Mouse (Mus musculus): ENCODE data around the gene Sacm1l. TPM values are rescaled to one million over a fixed set of nuclear protein-coding genes. Genes with fewer than 3 reads are reported as not detected.

Gene Sacm1l
- polyA plus RNA-seq, 2 experiments = 9.9 to 25.8 TPM

DNA sequence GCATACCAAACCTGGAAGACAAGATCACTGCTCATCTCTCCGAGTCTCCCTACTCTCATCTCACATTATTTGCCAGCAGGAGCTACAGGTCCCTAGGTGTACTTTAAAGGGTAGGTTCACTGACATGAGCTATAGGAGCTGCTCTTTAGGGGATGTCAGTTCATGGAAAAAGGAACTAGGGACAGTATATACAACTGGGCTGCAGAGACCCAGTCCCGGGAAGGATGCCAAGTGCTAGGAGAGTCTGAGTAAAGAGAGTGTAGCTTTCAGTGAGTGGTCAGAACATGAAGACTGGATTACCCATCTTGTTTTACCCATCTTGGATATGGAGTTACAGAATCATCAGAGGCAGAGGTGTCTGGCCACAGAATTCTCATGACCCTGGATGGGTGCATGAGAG lies 67.8 kb downstream of the Sacm1l start:
- WGBS (ENCODE audit: insufficient replicate concordance) = 70% methylated on average over 2 of the region's 2 CpGs
- Histone ChIP-seq H3K4me1 (replicated peaks; ENCODE audit: control insufficient read depth in 2 of 2, insufficient read depth in 2 of 2, low read length in 1 of 2) (no peaks in the 10 kb centered on the region), H3K9ac (replicated peaks) (no peak overlapping the region), H3K9me3 (ENCODE audit: control insufficient read depth, low read length) (no peaks in the 10 kb centered on the region), H3K4me3 (ENCODE audit: insufficient read depth in 1 of 2, low read depth in 2 of 2, low read length in 2 of 2) (no peak overlapping the region), H3K36me3 (replicated peaks; ENCODE audit: control insufficient read depth, insufficient read depth, low read depth) (no peaks in the 10 kb centered on the region; the same call in 1 of the 2 replicates), H3K27me3 (ENCODE audit: control insufficient read depth, insufficient read depth, low read length) (no peaks in the 10 kb centered on the region), H3K4me2 (ENCODE audit: low read depth) (no peak overlapping the region), H3K27ac (no peak overlapping the region)
- no peak for DNase-seq (ENCODE audit: low read depth in 3 of 3, low spot score in 3 of 3)
- TF ChIP-seq EP300 (IDR thresholded peaks at IDR 0.05; ENCODE audit: low read depth) = no peak
- TF ChIP-seq CTCF (IDR thresholded peaks at IDR 0.05; ENCODE audit: low read depth) = no peak
- ATAC-seq (ENCODE audit: insufficient read depth) = no peak

DNA sequence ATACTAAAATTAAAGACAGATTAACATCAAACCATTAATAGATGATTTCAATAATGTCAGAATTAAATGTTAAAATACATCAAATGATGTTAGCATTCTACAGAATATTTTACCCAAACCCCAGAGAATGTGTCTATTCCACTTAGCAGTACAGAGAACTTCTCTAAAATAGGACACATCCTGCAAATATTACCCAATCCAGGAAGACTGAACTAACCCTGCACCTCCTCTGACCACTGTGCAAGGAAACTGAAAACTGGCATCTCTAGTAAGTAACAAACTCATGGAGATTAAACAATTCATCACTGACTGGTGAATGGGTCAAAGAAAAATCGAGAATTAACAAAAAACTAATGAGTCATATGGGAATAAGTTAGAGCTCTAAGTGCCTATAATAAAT lies 72.0 kb downstream of the Sacm1l start:
- Histone ChIP-seq H3K4me1 (replicated peaks; ENCODE audit: control insufficient read depth in 2 of 2, insufficient read depth in 2 of 2, low read length in 1 of 2) (no peaks in the 10 kb centered on the region), H3K27me3 (ENCODE audit: control insufficient read depth, insufficient read depth, low read length) (no peaks in the 10 kb centered on the region), H3K36me3 (replicated peaks; ENCODE audit: control insufficient read depth, insufficient read depth, low read depth) (no peaks in the 10 kb centered on the region), H3K9ac (replicated peaks) (no peak overlapping the region), H3K9me3 (ENCODE audit: control insufficient read depth, low read length) (no peaks in the 10 kb centered on the region), H3K4me2 (ENCODE audit: low read depth) (no peak overlapping the region), H3K27ac (no peak overlapping the region), H3K4me3 (ENCODE audit: insufficient read depth in 1 of 2, low read depth in 2 of 2, low read length in 2 of 2) (no peak overlapping the region)
- no peak for ATAC-seq (ENCODE audit: insufficient read depth)
- no peak for TF ChIP-seq EP300 (IDR thresholded peaks at IDR 0.05; ENCODE audit: low read depth)
- no peak for TF ChIP-seq CTCF (IDR thresholded peaks at IDR 0.05; ENCODE audit: low read depth)
- 34% methylated on average over 1 of the region's 1 CpGs for WGBS (ENCODE audit: insufficient replicate concordance)
- DNase-seq (ENCODE audit: low read depth in 3 of 3, low spot score in 3 of 3) = no peak

DNA sequence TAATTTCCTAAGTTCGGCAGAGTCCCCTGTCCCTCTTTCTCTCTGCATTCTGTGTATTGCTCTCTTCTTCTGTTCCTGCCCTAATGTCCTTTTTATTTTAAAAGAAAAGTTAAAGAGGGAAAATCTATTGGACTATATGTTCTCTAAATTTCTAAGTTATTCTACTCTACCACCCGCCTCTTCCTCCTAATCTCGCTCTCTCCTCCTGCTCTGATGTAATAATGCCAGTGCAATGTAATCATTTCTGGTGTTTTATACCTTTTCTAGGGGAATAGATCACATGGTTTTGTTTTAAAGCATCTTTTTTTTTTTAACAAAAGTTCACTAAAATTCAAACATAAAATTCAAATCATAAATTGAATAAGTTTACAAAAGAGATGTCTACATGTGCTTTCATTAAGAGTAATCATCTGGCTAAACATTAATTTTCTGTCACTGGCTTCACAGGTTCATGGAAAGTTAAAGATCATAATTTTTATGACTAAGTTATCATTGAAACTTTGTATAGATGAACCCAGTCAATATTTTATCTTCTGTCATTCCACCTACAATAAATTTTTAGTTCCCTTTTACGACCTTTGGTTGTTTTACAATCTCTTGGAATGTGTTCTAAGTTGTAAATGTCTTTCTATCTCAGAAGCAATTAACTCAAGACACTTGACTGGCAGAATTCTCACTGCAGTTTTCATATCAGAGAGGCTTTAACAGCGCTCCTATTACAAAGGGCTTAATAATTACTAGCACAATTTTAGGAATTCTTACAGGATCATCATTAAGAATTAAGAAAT lies 90.9 kb downstream of the Sacm1l start:
- 66% methylated on average over 5 of the region's 5 CpGs for WGBS (ENCODE audit: insufficient replicate concordance)
- no peak for ATAC-seq (ENCODE audit: insufficient read depth)
- TF ChIP-seq EP300 (IDR thresholded peaks at IDR 0.05; ENCODE audit: low read depth) (no peak), CTCF (IDR thresholded peaks at IDR 0.05; ENCODE audit: low read depth) (no peak)

DNA sequence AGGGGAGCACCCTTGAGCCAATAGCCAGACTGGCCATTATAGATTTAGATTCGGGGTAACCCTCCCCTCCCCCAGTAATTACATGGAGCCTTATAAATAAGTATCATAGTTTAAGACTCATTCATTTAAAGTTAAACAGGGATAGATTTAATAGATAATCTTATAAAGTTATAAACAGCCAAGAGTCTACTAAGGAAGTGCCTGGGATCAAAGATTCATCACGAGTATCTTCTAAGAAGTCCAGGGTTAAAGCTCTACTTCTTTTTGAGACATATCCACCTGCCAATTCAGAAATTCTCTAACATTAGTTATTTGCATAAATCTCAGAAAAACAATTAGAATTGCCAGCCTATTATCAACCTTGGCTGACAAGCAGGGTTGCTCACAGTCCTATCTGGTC lies 95.2 kb downstream of the Sacm1l start:
- no peak for DNase-seq (ENCODE audit: low read depth in 3 of 3, low spot score in 3 of 3)
- Histone ChIP-seq H3K4me3 (ENCODE audit: insufficient read depth in 1 of 2, low read depth in 2 of 2, low read length in 2 of 2) (no peak overlapping the region), H3K27ac (no peak overlapping the region), H3K9me3 (ENCODE audit: control insufficient read depth, low read length) (no peaks in the 10 kb centered on the region), H3K4me2 (ENCODE audit: low read depth) (no peak overlapping the region), H3K27me3 (ENCODE audit: control insufficient read depth, insufficient read depth, low read length) (no peaks in the 10 kb centered on the region), H3K4me1 (replicated peaks; ENCODE audit: control insufficient read depth in 2 of 2, insufficient read depth in 2 of 2, low read length in 1 of 2) (no peaks in the 10 kb centered on the region), H3K9ac (replicated peaks) (no peak overlapping the region), H3K36me3 (replicated peaks; ENCODE audit: control insufficient read depth, insufficient read depth, low read depth) (no peaks in the 10 kb centered on the region)
- WGBS (ENCODE audit: insufficient replicate concordance) = 53% methylated on average over 2 of the region's 2 CpGs
- no peak for ATAC-seq (ENCODE audit: insufficient read depth)
- no peak for TF ChIP-seq EP300 (IDR thresholded peaks at IDR 0.05; ENCODE audit: low read depth)
- no peak for TF ChIP-seq CTCF (IDR thresholded peaks at IDR 0.05; ENCODE audit: low read depth)

More for the DNA sequence above, 90.9 kb downstream of the Sacm1l start:
- DNase-seq (ENCODE audit: low read depth in 3 of 3, low spot score in 3 of 3) = no peak
- no peaks in the 10 kb centered on the region for H3K36me3 ChIP-seq (replicated peaks; ENCODE audit: control insufficient read depth, insufficient read depth, low read depth)
- no peak overlapping the region for H3K4me2 ChIP-seq (ENCODE audit: low read depth)
- no peaks in the 10 kb centered on the region for H3K4me1 ChIP-seq (replicated peaks; ENCODE audit: control insufficient read depth in 2 of 2, insufficient read depth in 2 of 2, low read length in 1 of 2)
- no peaks in the 10 kb centered on the region for H3K9me3 ChIP-seq (ENCODE audit: control insufficient read depth, low read length)
- no peak overlapping the region for H3K27ac ChIP-seq
- H3K4me3 ChIP-seq (ENCODE audit: insufficient read depth in 1 of 2, low read depth in 2 of 2, low read length in 2 of 2) = no peak overlapping the region
- H3K9ac ChIP-seq (replicated peaks) = no peak overlapping the region
- H3K27me3 ChIP-seq (ENCODE audit: control insufficient read depth, insufficient read depth, low read length) = no peaks in the 10 kb centered on the region

DNA sequence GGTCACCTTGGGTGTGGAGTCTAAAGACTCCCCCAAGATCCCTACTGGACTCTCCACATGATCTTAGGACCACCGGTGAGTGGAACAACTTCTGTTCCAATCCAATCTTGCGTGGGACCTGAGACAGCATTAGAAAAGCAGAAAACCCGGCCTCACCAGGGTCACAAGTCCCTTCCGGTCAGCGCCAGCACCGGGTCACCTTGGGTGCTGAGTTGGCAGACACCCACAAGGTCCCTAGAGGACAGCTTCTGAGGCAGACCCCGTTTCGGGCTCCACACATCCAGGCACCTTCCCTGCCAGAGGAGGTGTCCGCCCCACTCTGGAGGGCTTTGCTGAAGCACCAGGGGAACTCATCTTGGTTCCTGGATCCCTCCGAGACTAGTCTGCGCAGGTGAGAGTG lies 96.3 kb downstream of the Sacm1l start:
- ATAC-seq (ENCODE audit: insufficient read depth) (no peak), DNase-seq (ENCODE audit: low read depth in 3 of 3, low spot score in 3 of 3) (no peak)
- 76% methylated on average over 11 of the region's 11 CpGs for WGBS (ENCODE audit: insufficient replicate concordance)
- H3K9me3 ChIP-seq (ENCODE audit: control insufficient read depth, low read length) = no peaks in the 10 kb centered on the region
- H3K4me3 ChIP-seq (ENCODE audit: insufficient read depth in 1 of 2, low read depth in 2 of 2, low read length in 2 of 2) = no peak overlapping the region
- H3K4me2 ChIP-seq (ENCODE audit: low read depth) = no peak overlapping the region
- H3K4me1 ChIP-seq (replicated peaks; ENCODE audit: control insufficient read depth in 2 of 2, insufficient read depth in 2 of 2, low read length in 1 of 2) = no peaks in the 10 kb centered on the region
- no peak overlapping the region for H3K27ac ChIP-seq
- no peaks in the 10 kb centered on the region for H3K27me3 ChIP-seq (ENCODE audit: control insufficient read depth, insufficient read depth, low read length)
- H3K36me3 ChIP-seq (replicated peaks; ENCODE audit: control insufficient read depth, insufficient read depth, low read depth) = no peaks in the 10 kb centered on the region
- H3K9ac ChIP-seq (replicated peaks) = no peak overlapping the region
- TF ChIP-seq CTCF (IDR thresholded peaks at IDR 0.05; ENCODE audit: low read depth) = no peak
- TF ChIP-seq EP300 (IDR thresholded peaks at IDR 0.05; ENCODE audit: low read depth) = no peak
